Mouse (Mus musculus): ENCODE data around the gene Lsm2.
"Not testable (repeated sequence)": the region's sequence is repeated elsewhere in the genome, so short reads cannot be mapped to it uniquely, and the experiment has no call there.

The Lsm2 gene

GRCm38 (mm10) chr17:34981690-34982180 lies at the start of gene Lsm2:
TSS of gene Lsm2 (plus strand) at chr17:34981862.
- peak; percentile 79 to 91 for DNase-seq (ENCODE audit: low spot score in 2 of 2)

GRCm38 (mm10) chr17:34932287-34932686 lies 49.4 kb upstream of the Lsm2 start:
- no peak for DNase-seq (ENCODE audit: low spot score in 2 of 2)

- DNase-seq (ENCODE audit: low spot score in 2 of 2) = peak in 1 of 2 experiments; percentile 15
Measured at GRCm38 (mm10) chr17:34934031-34934430, 47.6 kb upstream of the Lsm2 start.

GRCm38 (mm10) chr17:34934830-34935229 lies 46.8 kb upstream of the Lsm2 start:
- DNase-seq (ENCODE audit: low spot score in 2 of 2) = no peak

GRCm38 (mm10) chr17:34937960-34938505 lies 43.6 kb upstream of the Lsm2 start:
- DNase-seq (ENCODE audit: low spot score in 2 of 2) = no peak

- DNase-seq (ENCODE audit: low spot score in 2 of 2) = no peak
Measured at GRCm38 (mm10) chr17:34941344-34942041, 40.2 kb upstream of the Lsm2 start.

- no peak for DNase-seq (ENCODE audit: low spot score in 2 of 2)
Measured at GRCm38 (mm10) chr17:34943128-34943815, 38.4 kb upstream of the Lsm2 start.

GRCm38 (mm10) chr17:34944362-34944761 lies 37.3 kb upstream of the Lsm2 start:
- DNase-seq (ENCODE audit: low spot score in 2 of 2) = no peak

GRCm38 (mm10) chr17:34946486-34947140 lies 35.0 kb upstream of the Lsm2 start:
- DNase-seq (ENCODE audit: low spot score in 2 of 2) = no peak

GRCm38 (mm10) chr17:34947606-34948005 lies 34.1 kb upstream of the Lsm2 start:
- DNase-seq (ENCODE audit: low spot score in 2 of 2) = no peak

GRCm38 (mm10) chr17:34948721-34949552 lies 32.7 kb upstream of the Lsm2 start:
- not testable (repeated sequence) for DNase-seq (ENCODE audit: low spot score in 2 of 2)

- no peak for DNase-seq (ENCODE audit: low spot score in 2 of 2)
Measured at GRCm38 (mm10) chr17:34949553-34949969, 32.1 kb upstream of the Lsm2 start.

- DNase-seq (ENCODE audit: low spot score in 2 of 2) = no peak
Measured at GRCm38 (mm10) chr17:34950514-34951455, 30.9 kb upstream of the Lsm2 start.

- peak in 1 of 2 experiments; percentile 50 for DNase-seq (ENCODE audit: low spot score in 2 of 2)
Measured at GRCm38 (mm10) chr17:34951636-34952377, 29.9 kb upstream of the Lsm2 start.

GRCm38 (mm10) chr17:34952378-34953040 lies 29.2 kb upstream of the Lsm2 start:
- peak; percentile 52 to 77 for DNase-seq (ENCODE audit: low spot score in 2 of 2)

GRCm38 (mm10) chr17:34953258-34953657 lies 28.4 kb upstream of the Lsm2 start:
- DNase-seq (ENCODE audit: low spot score in 2 of 2) = no peak

- no peak for DNase-seq (ENCODE audit: low spot score in 2 of 2)
Measured at GRCm38 (mm10) chr17:34953904-34954303, 27.8 kb upstream of the Lsm2 start.

GRCm38 (mm10) chr17:34954831-34955230 lies 26.8 kb upstream of the Lsm2 start:
- no peak for DNase-seq (ENCODE audit: low spot score in 2 of 2)

- DNase-seq (ENCODE audit: low spot score in 2 of 2) = no peak
Measured at GRCm38 (mm10) chr17:34955884-34956283, 25.8 kb upstream of the Lsm2 start.

Measured in left cerebral cortex, adult 9 months (tissue).